Mouse (Mus musculus): ENCODE data around the gene Gm14406. TPM values are rescaled to one million over a fixed set of nuclear protein-coding genes. Genes with fewer than 3 reads are reported as not detected.

Gm14406 gene
- not detected in 2 replicates for polyA plus RNA-seq (2012; rRNA removed)

DNA sequence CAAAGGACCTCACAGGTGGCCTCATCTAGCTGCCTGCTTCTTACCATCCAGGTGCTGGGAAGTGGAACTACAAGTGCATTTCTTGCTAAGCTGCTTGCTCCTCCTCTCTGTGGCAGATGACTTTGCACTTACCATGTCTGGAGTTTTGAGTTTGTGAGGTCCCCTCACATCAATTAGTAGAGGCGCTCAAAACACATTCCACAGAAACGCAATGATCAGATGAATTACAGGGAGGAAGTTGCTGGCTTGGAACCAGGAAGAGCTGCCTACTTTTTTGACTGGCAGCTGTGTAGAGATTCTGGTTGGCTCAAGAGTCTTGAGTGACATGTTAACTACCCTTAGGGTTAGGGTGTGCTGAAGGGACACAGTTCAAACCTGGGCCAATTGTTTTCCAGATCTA, at the start of gene Gm14406:
Gm14406 (minus strand) TSS at position 213 of the 400 bp plus-strand sequence.

Other genes with a start within 250 kb of the Gm14406 start
- 0.13 and 0.57 TPM in 2 replicates for gene Gm14418, start 179.9 kb downstream of the Gm14406 start, polyA plus RNA-seq (2012; rRNA removed)
- 1.3 and 1.4 TPM in 2 replicates for gene Zfp970, start 113.5 kb downstream of the Gm14406 start, polyA plus RNA-seq (2012; rRNA removed)
- 0.34 and 0.39 TPM in 2 replicates for gene Gm14403, start 80.0 kb downstream of the Gm14406 start, polyA plus RNA-seq (2012; rRNA removed)
- 0.21 TPM in 1 of 2 replicates, not detected in the other for gene Gm14322, start 181.1 kb upstream of the Gm14406 start, polyA plus RNA-seq (2012; rRNA removed)